Mouse (Mus musculus) gastrocnemius, adult 8-10 months (tissue): ENCODE data around the gene Nanog. TPM values are rescaled to one million over a fixed set of nuclear protein-coding genes. Genes with fewer than 3 reads are reported as not detected.

Experiments used
- DNase-seq, 2 experiments: peaks; one replicate each; pipeline ENCODE4 v3.0.0; 2022; ENCODE audit warnings: low spot score in 2 of 2
- total RNA-seq, 4 experiments: library from RNA; stranded (reverse); gene quantifications; 2 replicates each; pipeline ENCODE4 v1.2.4; 2022

Gene Nanog
- total RNA-seq, 4 experiments from 2014 or later, result not detected

- no peak for DNase-seq
Observed at GRCm38 (mm10) chr6:122762480-122762879, 55.2 kb downstream of the Nanog start.

- no peak for DNase-seq
Observed at GRCm38 (mm10) chr6:122762952-122763700, 55.8 kb downstream of the Nanog start.

DNA sequence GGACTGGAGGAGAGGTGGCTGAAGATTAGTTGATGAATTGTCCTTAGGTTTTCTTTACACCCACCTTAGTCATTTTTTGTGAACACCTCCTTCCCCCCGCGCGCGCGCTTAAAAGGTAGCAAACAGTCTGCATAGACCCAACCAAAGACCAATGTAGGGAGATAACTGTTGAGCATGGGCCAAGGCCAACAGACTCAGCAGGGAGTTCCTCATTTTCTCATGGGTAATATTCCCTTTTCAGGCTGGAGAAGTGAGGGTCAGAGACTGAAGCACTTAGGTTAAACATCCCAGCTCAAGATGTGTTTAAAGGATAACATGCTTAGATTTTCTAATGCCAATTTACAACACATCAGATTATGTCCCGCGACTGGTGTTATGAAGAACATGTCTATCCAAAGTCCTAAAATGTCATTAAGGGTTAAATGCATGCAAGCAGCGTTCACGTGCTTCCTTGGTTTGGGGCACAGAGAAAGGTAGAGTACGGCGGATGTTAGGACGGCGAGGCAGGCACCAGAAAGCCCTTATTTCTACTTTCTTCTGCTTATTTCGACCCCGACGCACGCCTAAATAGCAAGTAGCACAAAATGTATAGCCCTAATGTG lies 56.7 kb downstream of the Nanog start:
- DNase-seq, result no peak

Other genes with a start within 250 kb of the Nanog start
- 1 to 10 TPM in 1 of 4 experiments, under 1 TPM in 2, not detected in 1; 0.22 to 1.3 (median 0.80) TPM for gene Rimklb, start 208.7 kb upstream of the Nanog start, total RNA-seq
- gene Mfap5, start 201.6 kb upstream of the Nanog start, total RNA-seq, result 10 to 100 TPM in 3 of 4 experiments, 1 to 10 TPM in 1; 9.2 to 17.7 (median 13.8) TPM
- not detected for gene Aicda, start 153.7 kb upstream of the Nanog start, total RNA-seq
- 1 to 10 TPM in 3 of 4 experiments, under 1 TPM in 1; 0.53 to 1.8 (median 1.3) TPM for gene Apobec1, start 105.0 kb upstream of the Nanog start, total RNA-seq
- not detected for gene Gdf3, start 97.4 kb upstream of the Nanog start, total RNA-seq
- gene Dppa3, start 81.1 kb upstream of the Nanog start, total RNA-seq, result not detected
- 10 to 100 TPM in 2 of 4 experiments, 1 to 10 TPM in 2; 3.6 to 12.3 (median 10.4) TPM for gene Slc2a3, start 94.2 kb downstream of the Nanog start, total RNA-seq
- 10 to 100 TPM; 23.3 to 27.1 (median 26.4) TPM for gene Foxj2, start 112.4 kb downstream of the Nanog start, total RNA-seq
- gene C3ar1, start 148.7 kb downstream of the Nanog start, total RNA-seq, result under 1 TPM; 0.15 to 0.83 (median 0.42) TPM
- 10 to 100 TPM; 11.2 to 15.9 (median 12.1) TPM for gene Necap1, start 167.0 kb downstream of the Nanog start, total RNA-seq
- gene Clec4a1, start 214.4 kb downstream of the Nanog start, total RNA-seq, result 1 to 10 TPM in 1 of 4 experiments, under 1 TPM in 2, not detected in 1; 0.46 to 1.3 (median 0.91) TPM
- under 1 TPM in 3 of 4 experiments, not detected in 1; 0.21 to 0.44 (median 0.34) TPM for gene Clec4a3, start 245.0 kb downstream of the Nanog start, total RNA-seq